Mouse (Mus musculus) heart, embryonic 12.5 days (tissue): ENCODE data around the gene Cbx1. TPM values are rescaled to one million over a fixed set of nuclear protein-coding genes. Genes with fewer than 3 reads are reported as not detected.
A peak's percentile ranks its signal among the peaks of the same experiment; 100 is the strongest.
"Not testable (repeated sequence)": the region's sequence is repeated elsewhere in the genome, so short reads cannot be mapped to it uniquely, and the experiment has no call there.

ENCODE experiments used
- ATAC-seq: fragments of 200-750 bp; cut with Nextera tagmentation; 2 replicates; pipeline ENCODE4 v1.8.0; 2017; ENCODE audit warnings: moderate TSS enrichment, moderate library complexity; ENCODE audit not compliant: insufficient number of reproducible peaks, low FRiP score
- H3K27ac ChIP-seq: fragments of 300-500 bp; sonication (generic); 2 replicates; pipeline ENCODE4 v1.5.1; 2016; ENCODE audit warnings: mild to moderate bottlenecking, moderate library complexity; ENCODE audit not compliant: poor library complexity, severe bottlenecking
- H3K27me3 ChIP-seq: fragments of 300-500 bp; sonication (generic); replicated peaks from 2 replicates; pipeline ENCODE4 v1.6.1; 2016; ENCODE audit warnings: mild to moderate bottlenecking, moderate library complexity
- H3K36me3 ChIP-seq: fragments of 300-500 bp; sonication (generic); 2 replicates; pipeline ENCODE4 v1.6.1; 2016; ENCODE audit warnings: mild to moderate bottlenecking, moderate library complexity
- H3K4me1 ChIP-seq: fragments of 300-500 bp; sonication (generic); replicated peaks from 2 replicates; pipeline ENCODE4 v1.6.1; 2016; ENCODE audit warnings: mild to moderate bottlenecking
- H3K4me2 ChIP-seq: fragments of 300-500 bp; sonication (generic); 2 replicates; pipeline ENCODE4 v1.6.1; 2016; ENCODE audit warnings: mild to moderate bottlenecking, moderate library complexity
- H3K4me3 ChIP-seq: fragments of 300-500 bp; sonication (generic); 2 replicates; pipeline ENCODE4 v1.5.1; 2016; ENCODE audit warnings: mild to moderate bottlenecking
- H3K9ac ChIP-seq: fragments of 300-500 bp; sonication (generic); 2 replicates; pipeline ENCODE4 v1.6.1; 2016; ENCODE audit warnings: mild to moderate bottlenecking, moderate library complexity
- H3K9me3 ChIP-seq: fragments of 300-500 bp; sonication (generic); replicated peaks from 2 replicates; pipeline ENCODE4 v1.6.1; 2016; ENCODE audit warnings: mild to moderate bottlenecking, moderate library complexity
- WGBS: fragments of 180-500 bp; shearing (Covaris S2); methylation state at CpG from one replicate; pipeline ENCODE4 v1.1.7; 2016; 5-methylcytosine and 5-hydroxymethylcytosine counted together
- polyA plus RNA-seq: library from polyadenylated mRNA; unstranded; fragments of >200 nt; fragmentation: Nextera tagmentation; extraction: Ambion mirVana; gene quantifications from 2 replicates; pipeline ENCODE4 v1.2.1, GENCODE M21; 2016

The Cbx1 gene
- polyA plus RNA-seq, 1 experiment from 2014 or later: 57.9 TPM

GRCm38 (mm10) chr11:96775665-96776064 is 13.3 kb upstream of the Cbx1 start:
- no peaks in the 10 kb centered on the region for H3K27me3 ChIP-seq
- H3K27ac ChIP-seq: no peak overlapping the region
- WGBS: 78% methylated on average over 7 of the region's 7 CpGs
- H3K9ac ChIP-seq: no peak overlapping the region
- H3K4me2 ChIP-seq: no peak overlapping the region
- peaks cover 10% of the 10 kb centered on the region for H3K4me1 ChIP-seq
- ATAC-seq: no peak
- H3K36me3 ChIP-seq: peaks cover 32% of the 10 kb centered on the region
- H3K4me3 ChIP-seq: no peak overlapping the region
- no peaks in the 10 kb centered on the region for H3K9me3 ChIP-seq

- Histone ChIP-seq H3K9me3 (no peaks in the 10 kb centered on the region), H3K36me3 (peaks cover 28% of the 10 kb centered on the region), H3K4me3 (peak overlapping the region; percentile 94; the same call in 1 of the 2 replicates), H3K4me2 (peak overlapping the region; percentile 95; the same call in 1 of the 2 replicates), H3K4me1 (peaks cover 10% of the 10 kb centered on the region), H3K9ac (peak overlapping the region; percentile 81; the same call in 1 of the 2 replicates), H3K27me3 (no peaks in the 10 kb centered on the region), H3K27ac (no peak overlapping the region)
- ATAC-seq: no peak
- 59% methylated on average over 3 of the region's 3 CpGs for WGBS
Observed at GRCm38 (mm10) chr11:96776068-96776467, 12.9 kb upstream of the Cbx1 start.

GRCm38 (mm10) chr11:96776968-96777962 is 11.7 kb upstream of the Cbx1 start, which contains the start of gene Snx11:
Gene Snx11, minus strand, starts transcription at chr11:96777559.
- no peaks in the 10 kb centered on the region for H3K9me3 ChIP-seq

GRCm38 (mm10) chr11:96778061-96778627 is 10.8 kb upstream of the Cbx1 start:
- Histone ChIP-seq H3K4me3 (peak overlapping the region; percentile 94), H3K4me2 (peak overlapping the region; percentile 95), H3K27ac (peak overlapping the region; percentile 56), H3K4me1 (peaks cover 10% of the 10 kb centered on the region), H3K9ac (0 out of 2 replicates have a peak overlapping the region, but pooled peaks have one; percentile 59)
- ATAC-seq, H3K9me3 ChIP-seq, H3K27me3 ChIP-seq, H3K36me3 ChIP-seq: not testable (repeated sequence)
- 68% methylated on average over 10 of the region's 10 CpGs for WGBS

More at GRCm38 (mm10) chr11:96776968-96777962, 11.7 kb upstream of the Cbx1 start, which contains the start of gene Snx11:
- peak; percentile 100 for ATAC-seq
- Histone ChIP-seq H3K9ac (peak within 1 kb of the TSS; percentile 81), H3K4me3 (peak within 1 kb of the TSS; percentile 94), H3K4me1 (peaks cover 10% of the 10 kb centered on the region), H3K27ac (peak within 1 kb of the TSS; percentile 56), H3K4me2 (peak within 1 kb of the TSS; percentile 95), H3K27me3 (no peaks in the 10 kb centered on the region), H3K36me3 (peaks cover 16% of the 10 kb centered on the region)
- WGBS: 1% methylated on average over 59 of the region's 59 CpGs

- 74% methylated on average over 5 of the region's 5 CpGs for WGBS
- H3K27me3 ChIP-seq: no peaks in the 10 kb centered on the region
- no peak overlapping the region for H3K27ac ChIP-seq
- peaks cover 10% of the 10 kb centered on the region for H3K4me1 ChIP-seq
- H3K4me2 ChIP-seq: no peak overlapping the region
- no peaks in the 10 kb centered on the region for H3K36me3 ChIP-seq
- ATAC-seq: no peak
- no peak overlapping the region for H3K4me3 ChIP-seq
- H3K9ac ChIP-seq: no peak overlapping the region
- no peaks in the 10 kb centered on the region for H3K9me3 ChIP-seq
Observed at GRCm38 (mm10) chr11:96780306-96780705, 8.6 kb upstream of the Cbx1 start.

- H3K27ac ChIP-seq: no peak overlapping the region
- peaks cover 7% of the 10 kb centered on the region for H3K4me1 ChIP-seq
- H3K9ac ChIP-seq: no peak overlapping the region
- no peak for ATAC-seq
- H3K4me2 ChIP-seq: no peak overlapping the region
- no peaks in the 10 kb centered on the region for H3K9me3 ChIP-seq
- WGBS: 63% methylated on average over 2 of the region's 2 CpGs
- H3K27me3 ChIP-seq: no peaks in the 10 kb centered on the region
- H3K4me3 ChIP-seq: no peak overlapping the region
- no peaks in the 10 kb centered on the region for H3K36me3 ChIP-seq
Observed at GRCm38 (mm10) chr11:96781425-96781824, 7.5 kb upstream of the Cbx1 start.

- H3K4me3 ChIP-seq, H3K4me1 ChIP-seq, H3K4me2 ChIP-seq, H3K27ac ChIP-seq, H3K36me3 ChIP-seq, H3K9ac ChIP-seq, H3K27me3 ChIP-seq, ATAC-seq, H3K9me3 ChIP-seq: not testable (repeated sequence)
- WGBS: 18% methylated on average over 7 of the region's 7 CpGs
Observed at GRCm38 (mm10) chr11:96784847-96785246, 4.1 kb upstream of the Cbx1 start.

GRCm38 (mm10) chr11:96786731-96787450 is 2.0 kb upstream of the Cbx1 start:
- WGBS: 40% methylated on average over 9 of the region's 9 CpGs
- no peak overlapping the region for H3K9ac ChIP-seq
- no peak overlapping the region for H3K4me2 ChIP-seq
- H3K4me3 ChIP-seq: no peak overlapping the region
- no peaks in the 10 kb centered on the region for H3K36me3 ChIP-seq
- H3K27me3 ChIP-seq: no peaks in the 10 kb centered on the region
- ATAC-seq: no peak
- H3K27ac ChIP-seq: no peak overlapping the region
- peaks cover 13% of the 10 kb centered on the region for H3K4me1 ChIP-seq
- no peaks in the 10 kb centered on the region for H3K9me3 ChIP-seq

GRCm38 (mm10) chr11:96789990-96790389 is 1.1 kb downstream of the Cbx1 start:
- Histone ChIP-seq H3K4me2 (peak overlapping the region; percentile 89), H3K4me1 (peaks cover 22% of the 10 kb centered on the region), H3K9ac (peak overlapping the region; percentile 92), H3K4me3 (peak overlapping the region; percentile 85), H3K36me3 (0 out of 2 replicates have a peak, but pooled peaks cover 2% of the 10 kb centered on the region), H3K27ac (peak overlapping the region; percentile 92; the same call in 1 of the 2 replicates), H3K9me3 (no peaks in the 10 kb centered on the region), H3K27me3 (no peaks in the 10 kb centered on the region)
- ATAC-seq: no peak
- WGBS: 12% methylated on average over 5 of the region's 5 CpGs

GRCm38 (mm10) chr11:96790681-96791080 is 1.8 kb downstream of the Cbx1 start:
- peak overlapping the region; percentile 89 for H3K4me2 ChIP-seq
- peaks cover 22% of the 10 kb centered on the region for H3K4me1 ChIP-seq
- no peak for ATAC-seq
- 0 out of 2 replicates have a peak overlapping the region, but pooled peaks have one; percentile 47 for H3K9ac ChIP-seq
- H3K4me3 ChIP-seq: no peak overlapping the region
- WGBS: 13% methylated on average over 1 of the region's 1 CpGs
- H3K9me3 ChIP-seq: no peaks in the 10 kb centered on the region
- H3K36me3 ChIP-seq: peaks cover 7% of the 10 kb centered on the region
- H3K27me3 ChIP-seq: no peaks in the 10 kb centered on the region
- H3K27ac ChIP-seq: no peak overlapping the region
